Mouse (Mus musculus) neural tube, embryonic 15.5 days (tissue): ENCODE measurements around the gene Sez6. TPM values are rescaled to one million over a fixed set of nuclear protein-coding genes. Genes with fewer than 3 reads are reported as not detected.

Experiments used
- ATAC-seq: fragments of 200-750 bp; cut with Nextera tagmentation; 2 replicates; pipeline ENCODE4 v1.8.0; 2017; ENCODE audit warnings: mild to moderate bottlenecking, moderate TSS enrichment, moderate library complexity; ENCODE audit not compliant: low FRiP score
- H3K27ac ChIP-seq: fragments of 300-500 bp; sonication (generic); replicated peaks from 2 replicates; pipeline ENCODE4 v1.5.1; 2015; ENCODE audit warnings: mild to moderate bottlenecking, inconsistent platforms
- H3K27me3 ChIP-seq: fragments of 300-500 bp; sonication (generic); replicated peaks from 2 replicates; pipeline ENCODE4 v1.6.1; 2015; ENCODE audit warnings: inconsistent platforms
- H3K36me3 ChIP-seq: fragments of 300-500 bp; sonication (generic); 2 replicates; pipeline ENCODE4 v1.6.1; 2015; ENCODE audit warnings: inconsistent platforms
- H3K4me1 ChIP-seq: fragments of 300-500 bp; sonication (generic); 2 replicates; pipeline ENCODE4 v1.6.1; 2015; ENCODE audit warnings: inconsistent platforms
- H3K4me2 ChIP-seq: fragments of 300-500 bp; sonication (generic); 2 replicates; pipeline ENCODE4 v1.6.1; 2015; ENCODE audit warnings: inconsistent platforms, mild to moderate bottlenecking, moderate library complexity
- H3K4me3 ChIP-seq: fragments of 300-500 bp; sonication (generic); replicated peaks from 2 replicates; pipeline ENCODE4 v1.5.1; 2015; ENCODE audit warnings: mild to moderate bottlenecking, inconsistent platforms
- H3K9ac ChIP-seq: fragments of 300-500 bp; sonication (generic); replicated peaks from 2 replicates; pipeline ENCODE4 v1.6.1; 2015; ENCODE audit warnings: mild to moderate bottlenecking, inconsistent platforms
- H3K9me3 ChIP-seq: fragments of 300-500 bp; sonication (generic); replicated peaks from 2 replicates; pipeline ENCODE4 v1.6.1; 2016; ENCODE audit warnings: inconsistent platforms
- WGBS: fragments of 180-500 bp; shearing (Covaris S2); methylation state at CpG from one replicate; pipeline ENCODE4 v1.1.7; 2015; ENCODE audit warnings: mixed read lengths; 5-methylcytosine and 5-hydroxymethylcytosine counted together
- polyA plus RNA-seq: library from polyadenylated mRNA; unstranded; fragments of >200 nt; fragmentation: Nextera tagmentation; extraction: Ambion mirVana; gene quantifications from 2 replicates; pipeline ENCODE4 v1.2.1, GENCODE M21; 2015

Gene Sez6
- polyA plus RNA-seq, 1 experiment from 2014 or later = 123 TPM

DNA sequence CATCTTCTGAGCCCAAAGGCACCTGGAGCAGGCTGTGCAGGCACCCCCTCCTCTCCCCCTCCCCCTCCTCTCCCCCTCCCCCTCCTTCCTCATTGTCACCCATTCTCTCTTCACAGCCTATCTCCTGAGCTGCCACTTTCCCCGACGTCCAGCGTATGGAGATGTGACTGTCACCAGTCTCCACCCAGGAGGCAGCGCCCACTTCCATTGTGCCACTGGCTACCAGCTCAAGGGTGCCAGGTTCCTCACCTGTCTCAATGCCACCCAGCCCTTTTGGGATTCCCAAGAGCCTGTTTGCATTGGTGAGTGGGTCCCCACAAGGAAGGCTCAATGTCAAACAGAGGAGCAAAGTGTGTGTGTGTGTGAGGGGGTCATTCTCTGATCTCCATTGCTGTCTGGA is 38.2 kb downstream of the Sez6 start:
- Histone ChIP-seq H3K4me1 (peaks cover 27% of the 10 kb centered on the region), H3K9ac (no peak overlapping the region), H3K4me3 (no peak overlapping the region), H3K9me3 (no peaks in the 10 kb centered on the region), H3K36me3 (peaks cover 26% of the 10 kb centered on the region), H3K4me2 (no peak overlapping the region), H3K27ac (no peak overlapping the region), H3K27me3 (peaks cover 30% of the 10 kb centered on the region)
- WGBS = 79% methylated on average over 4 of the region's 4 CpGs
- no peak for ATAC-seq

DNA sequence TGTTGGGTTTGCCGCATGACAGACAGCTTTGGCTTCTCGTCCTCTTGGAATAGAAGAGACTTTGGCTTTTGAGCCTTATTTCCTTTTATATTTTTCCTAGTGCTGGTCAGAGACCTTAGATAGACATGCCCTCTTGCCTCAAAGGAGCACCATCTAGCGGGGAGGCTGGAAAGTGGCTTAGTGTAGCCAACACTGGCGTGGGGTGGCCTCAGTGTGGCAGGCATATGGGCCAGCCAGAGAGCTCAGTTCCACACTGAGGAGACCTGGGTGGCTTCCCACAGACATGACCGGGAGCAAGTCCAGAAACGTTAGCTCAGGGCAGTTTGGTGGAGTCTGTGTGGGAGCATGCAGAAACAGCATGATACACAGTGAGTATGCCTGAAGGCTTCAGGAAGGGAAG is 40.1 kb downstream of the Sez6 start:
- H3K9me3 ChIP-seq = no peaks in the 10 kb centered on the region
- no peak overlapping the region for H3K27ac ChIP-seq
- H3K4me1 ChIP-seq = peaks cover 12% of the 10 kb centered on the region
- H3K36me3 ChIP-seq = peaks cover 35% of the 10 kb centered on the region
- H3K9ac ChIP-seq = no peak overlapping the region
- no peak overlapping the region for H3K4me2 ChIP-seq
- H3K4me3 ChIP-seq = no peak overlapping the region
- H3K27me3 ChIP-seq = peaks cover 46% of the 10 kb centered on the region
- WGBS = 86% methylated on average over 6 of the region's 6 CpGs
- no peak for ATAC-seq

DNA sequence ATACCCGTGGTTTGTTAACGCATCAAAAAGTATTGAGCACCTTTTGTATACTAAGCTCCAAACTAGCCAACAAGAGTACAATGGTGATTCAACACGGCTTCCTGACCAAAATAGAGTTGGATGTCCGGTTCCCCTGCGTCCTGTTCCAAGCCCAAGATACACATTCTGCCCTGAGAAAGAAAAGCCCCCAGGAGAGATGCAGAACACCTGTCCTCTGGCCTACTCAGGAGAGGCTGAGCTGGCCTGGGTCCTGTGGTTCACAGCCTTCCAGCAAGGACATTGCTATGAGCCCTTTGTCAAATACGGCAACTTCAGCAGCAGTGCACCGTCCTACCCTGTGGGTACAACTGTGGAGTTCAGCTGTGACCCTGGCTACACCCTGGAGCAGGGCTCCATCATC is 42.9 kb downstream of the Sez6 start:
- H3K4me3 ChIP-seq = no peak overlapping the region
- no peak for ATAC-seq
- H3K4me2 ChIP-seq = no peak overlapping the region
- H3K4me1 ChIP-seq = no peaks in the 10 kb centered on the region
- H3K9ac ChIP-seq = no peak overlapping the region; the same call in 1 of the 2 replicates
- 85% methylated on average over 7 of the region's 7 CpGs for WGBS
- no peaks in the 10 kb centered on the region for H3K9me3 ChIP-seq
- H3K27me3 ChIP-seq = peaks cover 57% of the 10 kb centered on the region
- peaks cover 57% of the 10 kb centered on the region for H3K36me3 ChIP-seq
- H3K27ac ChIP-seq = no peak overlapping the region

DNA sequence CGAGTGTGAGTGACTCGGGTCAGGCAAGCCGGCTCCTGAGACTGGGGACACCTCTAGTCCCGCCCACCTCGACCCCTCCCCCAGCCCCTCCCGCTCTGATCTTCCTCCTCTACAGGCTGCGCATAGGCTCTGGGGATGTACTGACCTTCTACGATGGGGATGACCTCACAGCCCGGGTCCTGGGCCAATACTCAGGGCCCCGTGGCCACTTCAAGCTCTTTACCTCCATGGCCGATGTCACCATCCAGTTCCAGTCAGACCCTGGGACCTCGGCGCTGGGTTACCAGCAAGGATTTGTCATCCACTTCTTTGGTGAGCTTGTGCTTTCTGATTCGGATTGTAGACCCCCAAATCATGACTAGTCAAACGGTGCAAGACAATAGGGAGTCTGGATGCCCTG is 43.7 kb downstream of the Sez6 start:
- Histone ChIP-seq H3K4me3 (no peak overlapping the region), H3K9ac (no peak overlapping the region), H3K36me3 (peaks cover 54% of the 10 kb centered on the region), H3K27ac (no peak overlapping the region), H3K9me3 (no peaks in the 10 kb centered on the region), H3K4me2 (no peak overlapping the region), H3K27me3 (peaks cover 50% of the 10 kb centered on the region), H3K4me1 (no peaks in the 10 kb centered on the region)
- 47% methylated on average over 15 of the region's 15 CpGs for WGBS
- ATAC-seq = no peak

DNA sequence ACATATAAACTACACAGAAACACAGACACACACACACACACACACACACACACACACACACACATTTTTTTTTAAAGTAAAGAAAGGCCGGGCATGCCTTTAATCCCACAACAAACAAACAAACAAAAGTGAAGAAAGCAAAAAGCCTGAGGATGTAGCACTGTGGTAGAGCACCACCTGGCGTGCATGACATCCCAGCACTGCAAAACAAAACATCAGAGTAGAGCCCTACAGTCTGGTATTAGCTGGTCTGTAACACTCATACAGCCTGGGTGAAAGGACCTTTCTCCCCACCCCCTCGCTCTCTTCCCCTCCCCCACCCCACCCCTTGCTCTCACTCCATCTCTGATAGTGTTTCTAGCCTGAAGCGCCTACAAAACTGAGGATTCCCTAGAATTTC is 45.3 kb downstream of the Sez6 start:
- Histone ChIP-seq H3K4me1 (peaks cover 9% of the 10 kb centered on the region), H3K4me2 (no peak overlapping the region), H3K36me3 (peaks cover 44% of the 10 kb centered on the region), H3K9me3 (no peaks in the 10 kb centered on the region), H3K9ac (no peak overlapping the region), H3K27ac (no peak overlapping the region), H3K4me3 (no peak overlapping the region), H3K27me3 (peaks cover 46% of the 10 kb centered on the region)
- WGBS = 39% methylated on average over 4 of the region's 4 CpGs
- no peak for ATAC-seq

DNA sequence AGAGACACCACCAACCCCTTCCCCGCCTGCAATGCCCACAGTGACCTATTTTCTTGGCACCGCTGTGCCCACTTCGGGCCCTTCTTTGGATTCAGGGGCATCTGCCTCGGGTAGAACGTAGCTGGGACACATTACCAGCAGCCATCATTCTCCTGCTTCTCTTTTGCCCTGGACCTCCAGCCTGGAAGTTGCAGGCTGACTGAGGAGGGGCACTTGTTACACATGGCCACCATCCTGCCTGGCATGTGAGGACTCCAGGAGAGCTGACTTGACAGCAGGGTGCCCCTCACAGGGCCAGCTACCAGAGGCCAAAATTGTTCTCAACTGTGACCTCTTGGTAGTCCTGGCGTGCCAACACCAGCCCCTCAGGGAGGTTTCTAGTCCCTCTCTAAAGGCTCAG is 47.6 kb downstream of the Sez6 start:
- Histone ChIP-seq H3K4me3 (no peak overlapping the region), H3K4me2 (no peak overlapping the region), H3K9me3 (no peaks in the 10 kb centered on the region), H3K4me1 (peaks cover 15% of the 10 kb centered on the region), H3K36me3 (peaks cover 40% of the 10 kb centered on the region), H3K27me3 (peaks cover 35% of the 10 kb centered on the region), H3K9ac (no peak overlapping the region), H3K27ac (no peak overlapping the region)
- ATAC-seq = no peak
- 83% methylated on average over 6 of the region's 6 CpGs for WGBS

DNA sequence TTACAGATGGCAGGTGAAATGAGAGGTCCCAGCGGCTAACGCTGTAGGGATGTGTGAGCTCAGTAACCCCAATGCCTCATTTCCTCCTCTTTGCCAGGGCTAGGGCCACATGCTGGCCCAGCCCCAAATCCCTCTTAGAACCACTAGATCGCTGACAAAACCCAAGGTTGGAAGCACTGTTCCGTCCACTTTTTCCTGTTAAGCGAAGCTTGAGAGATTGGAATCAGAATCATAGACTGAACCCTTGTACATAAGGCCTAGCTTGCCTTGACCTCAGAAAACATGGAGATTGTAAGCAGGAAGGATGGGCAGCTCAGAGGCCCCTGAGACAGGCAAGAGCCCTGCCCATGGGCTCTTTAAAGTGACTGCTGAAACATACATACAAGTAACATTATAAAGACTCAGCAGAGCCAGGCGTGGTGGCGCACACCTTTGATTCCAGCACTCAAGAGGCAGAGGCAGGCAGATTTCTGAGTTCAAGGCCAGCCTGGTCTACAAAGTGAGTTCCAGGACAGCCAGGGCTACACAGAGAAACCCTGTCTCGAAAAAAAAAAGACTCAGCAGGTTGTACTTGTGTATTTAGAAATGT is 48.7 kb downstream of the Sez6 start:
- Histone ChIP-seq H3K9me3 (no peaks in the 10 kb centered on the region), H3K4me2 (no peak overlapping the region), H3K36me3 (peaks cover 29% of the 10 kb centered on the region), H3K27me3 (peaks cover 27% of the 10 kb centered on the region; the same call in 1 of the 2 replicates), H3K4me1 (peaks cover 15% of the 10 kb centered on the region), H3K4me3 (no peak overlapping the region), H3K27ac (no peak overlapping the region), H3K9ac (no peak overlapping the region)
- no peak for ATAC-seq
- WGBS = 83% methylated on average over 8 of the region's 8 CpGs

DNA sequence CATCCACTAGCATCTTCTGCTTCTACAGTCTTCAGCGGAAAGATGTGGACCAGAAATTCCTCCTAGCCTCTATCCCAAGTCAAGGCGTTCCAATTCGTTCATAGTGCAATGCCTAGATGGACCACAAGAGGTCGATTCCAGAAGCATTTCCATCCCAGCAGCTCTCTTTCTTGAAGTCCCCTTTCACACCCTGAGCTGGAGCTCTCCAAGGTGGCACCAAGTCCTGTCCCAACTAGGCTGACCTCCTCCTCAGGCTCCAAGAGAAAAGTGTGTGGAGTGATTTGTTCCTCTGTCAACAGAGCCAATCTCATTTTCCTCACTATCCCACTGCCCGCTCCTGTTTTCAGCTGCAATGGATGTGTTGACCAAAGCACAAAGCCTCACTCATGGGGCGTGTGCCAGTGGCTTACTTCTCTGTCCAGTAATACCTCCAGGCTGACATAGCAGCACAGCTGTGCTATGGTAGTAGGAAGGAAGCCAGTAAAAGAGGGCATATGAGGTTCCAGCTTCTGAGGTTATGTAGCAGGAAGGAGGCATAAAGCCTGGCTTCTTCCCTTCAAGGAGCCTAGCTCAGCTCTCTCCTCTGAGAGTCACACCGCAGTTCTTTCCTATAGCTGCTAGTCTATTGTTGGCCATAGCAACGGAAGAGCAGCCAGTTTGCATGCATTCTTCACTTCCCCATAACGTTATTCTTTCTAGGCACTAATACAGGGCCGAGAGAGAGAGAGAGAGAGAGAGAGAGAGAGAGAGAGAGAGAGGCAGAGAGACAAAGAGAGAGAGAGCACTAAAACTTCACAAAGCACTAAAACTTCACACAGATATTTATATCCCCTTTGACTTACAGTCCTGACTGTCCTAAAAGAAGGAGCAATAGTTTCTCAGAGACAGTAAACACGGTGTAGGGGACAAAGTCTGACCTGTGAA is 49.9 kb downstream of the Sez6 start:
- H3K27ac ChIP-seq = peak overlapping the region; percentile 19; the same call in 1 of the 2 replicates
- no peak overlapping the region; the same call in 1 of the 2 replicates for H3K4me3 ChIP-seq
- peaks cover 15% of the 10 kb centered on the region; the same call in 1 of the 2 replicates for H3K27me3 ChIP-seq
- H3K4me1 ChIP-seq = peaks cover 22% of the 10 kb centered on the region
- H3K9ac ChIP-seq = peak overlapping the region; percentile 60; the same call in 1 of the 2 replicates
- WGBS = 34% methylated on average over 11 of the region's 11 CpGs
- H3K36me3 ChIP-seq = peaks cover 25% of the 10 kb centered on the region
- no peak for ATAC-seq
- H3K9me3 ChIP-seq = no peaks in the 10 kb centered on the region
- peak overlapping the region; percentile 60 for H3K4me2 ChIP-seq

DNA sequence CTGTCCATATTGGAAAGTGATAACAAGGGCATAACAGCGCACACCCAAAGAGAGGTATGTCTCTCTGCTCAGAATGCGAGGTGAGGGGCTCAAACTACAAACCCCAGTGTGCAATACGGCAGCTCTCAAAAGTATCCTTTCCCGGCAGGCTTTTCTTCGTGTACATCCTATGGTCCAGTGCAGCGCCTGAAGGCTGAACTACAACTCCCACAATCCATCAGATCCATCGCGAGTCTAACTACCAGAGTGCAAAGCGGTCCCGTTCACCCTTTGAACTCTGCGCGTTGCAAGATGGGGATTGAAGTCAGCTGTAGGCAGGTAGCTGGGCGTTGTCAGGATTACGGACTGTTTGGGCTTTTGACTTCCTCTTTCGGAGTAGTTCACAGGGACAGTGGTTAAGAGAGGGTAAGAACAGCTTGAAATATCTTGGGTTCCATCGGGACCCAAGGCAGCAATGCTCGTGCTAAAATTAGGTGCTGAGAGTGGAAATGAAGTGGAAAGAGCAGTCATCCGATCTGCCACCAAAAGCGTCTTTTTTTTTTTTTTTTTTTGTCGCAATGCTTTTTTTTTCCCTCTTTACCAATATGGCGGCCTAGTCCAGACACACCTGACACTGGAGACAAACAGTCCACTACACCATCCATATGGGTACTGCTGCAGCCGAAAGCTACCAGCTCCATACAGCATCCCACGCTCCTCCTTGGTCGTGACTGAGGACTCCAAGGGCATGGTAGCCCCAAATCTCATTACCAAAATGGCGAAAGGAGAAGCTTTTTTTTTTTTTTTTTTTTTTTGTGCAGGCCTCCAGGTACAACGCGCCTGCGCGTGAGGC is 51.2 kb downstream of the Sez6 start:
- Histone ChIP-seq H3K36me3 (peaks cover 19% of the 10 kb centered on the region), H3K27me3 (peaks cover 9% of the 10 kb centered on the region; the same call in 1 of the 2 replicates), H3K4me2 (peak overlapping the region; percentile 60), H3K27ac (peak overlapping the region; percentile 98), H3K4me1 (peaks cover 31% of the 10 kb centered on the region), H3K9ac (peak overlapping the region; percentile 60), H3K9me3 (no peaks in the 10 kb centered on the region), H3K4me3 (peak overlapping the region; percentile 85)
- under 1% methylated on average over 29 of the region's 29 CpGs for WGBS
- ATAC-seq = peak; percentile 91

DNA sequence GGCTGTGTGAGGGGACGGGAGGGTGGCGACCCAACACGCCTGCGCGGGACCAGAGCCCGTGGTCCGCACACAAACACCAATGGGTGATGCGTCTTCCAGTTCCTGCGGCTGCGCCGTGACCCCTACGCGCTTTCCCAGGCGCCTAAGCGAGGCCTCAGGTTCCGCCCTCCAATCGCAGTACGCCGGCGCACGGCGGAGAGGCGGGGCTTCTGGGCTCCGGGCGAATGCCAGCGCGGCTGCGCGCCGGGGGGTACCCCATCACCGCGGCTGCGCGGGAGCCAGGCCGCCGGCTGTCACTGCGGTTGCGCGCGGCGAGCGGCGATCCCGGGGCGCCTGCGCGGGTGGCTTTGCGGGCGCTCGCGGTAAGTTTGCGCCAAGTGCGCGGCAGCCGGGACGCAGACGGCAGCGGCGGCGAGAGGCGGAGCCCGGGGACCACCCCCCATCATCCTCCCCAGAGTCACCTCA is 51.9 kb downstream of the Sez6 start, which contains the start of gene Phf12:
Gene Phf12, plus strand, starts transcription at position 314 of the 465 bp plus-strand sequence.
- H3K27ac ChIP-seq = peak within 1 kb of the TSS; percentile 98
- peaks cover 8% of the 10 kb centered on the region; the same call in 1 of the 2 replicates for H3K27me3 ChIP-seq
- peaks cover 31% of the 10 kb centered on the region for H3K4me1 ChIP-seq
- peak within 1 kb of the TSS; percentile 87 for H3K4me2 ChIP-seq
- H3K9me3 ChIP-seq = no peaks in the 10 kb centered on the region
- ATAC-seq = peak; percentile 92
- H3K36me3 ChIP-seq = peaks cover 12% of the 10 kb centered on the region
- H3K9ac ChIP-seq = peak within 1 kb of the TSS; percentile 94
- H3K4me3 ChIP-seq = peak within 1 kb of the TSS; percentile 85
- WGBS = under 1% methylated on average over 62 of the region's 62 CpGs
